Mouse (Mus musculus) induced T-regulatory cell, adult 2 months (primary cell): ENCODE measurements around the gene Susd2.

Experiments
- DNase-seq: peaks from one replicate; pipeline ENCODE4 v3.0.0-alpha.2; 2012; ENCODE audit warnings: low read depth

Susd2 gene

DNA sequence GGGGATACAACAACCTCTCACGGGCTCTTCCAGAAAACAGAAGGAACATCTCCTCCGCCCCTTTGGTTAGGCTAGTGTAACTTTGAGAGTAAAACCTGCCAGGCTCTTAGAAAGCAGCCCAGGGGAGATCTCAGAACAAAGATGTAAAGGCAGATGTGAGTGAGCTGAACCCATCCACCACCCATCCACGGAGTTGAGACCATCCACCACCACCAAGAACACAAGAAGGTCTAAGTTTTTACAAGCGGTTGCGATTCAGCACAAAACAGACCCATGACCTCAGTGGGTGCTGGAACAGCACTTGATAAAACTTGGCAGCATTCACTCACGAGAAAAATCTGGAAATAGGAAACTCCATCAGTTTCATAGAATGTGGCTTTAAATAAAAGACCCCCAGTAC lies 17.9 kb downstream of the Susd2 start:
- no peak for DNase-seq

- peak; percentile 35 for DNase-seq
Observed at GRCm38 (mm10) chr10:75620818-75621217, 23.0 kb downstream of the Susd2 start.

GRCm38 (mm10) chr10:75616044-75616443 lies 27.8 kb downstream of the Susd2 start:
- no peak for DNase-seq

GRCm38 (mm10) chr10:75610486-75610885 lies 33.3 kb downstream of the Susd2 start:
- no peak for DNase-seq

GRCm38 (mm10) chr10:75608975-75609374 lies 34.8 kb downstream of the Susd2 start:
- DNase-seq, result no peak

DNA sequence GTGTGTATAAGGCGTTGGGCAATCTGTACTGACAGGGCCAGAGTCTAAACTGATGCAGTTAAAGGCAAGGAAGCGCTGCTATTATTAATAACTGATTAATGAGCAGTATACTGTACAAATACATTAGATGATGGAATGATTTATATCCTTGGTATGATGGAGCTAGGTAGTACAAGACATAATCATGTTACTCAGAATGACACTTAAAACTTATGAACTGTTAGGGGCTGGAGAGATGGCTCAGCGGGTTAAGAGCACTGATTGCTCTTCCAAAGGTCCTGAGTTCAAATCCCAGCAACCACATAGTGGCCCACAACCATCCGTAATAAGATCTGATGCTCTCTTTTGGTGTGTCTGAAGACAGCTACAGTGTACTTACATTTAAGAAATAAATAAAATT lies 36.6 kb downstream of the Susd2 start:
- no peak for DNase-seq

- peak; percentile 57 for DNase-seq
Observed at GRCm38 (mm10) chr10:75605162-75605846, 38.5 kb downstream of the Susd2 start.

- no peak for DNase-seq
Observed at GRCm38 (mm10) chr10:75600189-75600730, 43.5 kb downstream of the Susd2 start.

- no peak for DNase-seq
Observed at GRCm38 (mm10) chr10:75595981-75596380, 47.8 kb downstream of the Susd2 start.

- DNase-seq, result no peak
Observed at GRCm38 (mm10) chr10:75592585-75592984, 51.2 kb downstream of the Susd2 start.

DNA sequence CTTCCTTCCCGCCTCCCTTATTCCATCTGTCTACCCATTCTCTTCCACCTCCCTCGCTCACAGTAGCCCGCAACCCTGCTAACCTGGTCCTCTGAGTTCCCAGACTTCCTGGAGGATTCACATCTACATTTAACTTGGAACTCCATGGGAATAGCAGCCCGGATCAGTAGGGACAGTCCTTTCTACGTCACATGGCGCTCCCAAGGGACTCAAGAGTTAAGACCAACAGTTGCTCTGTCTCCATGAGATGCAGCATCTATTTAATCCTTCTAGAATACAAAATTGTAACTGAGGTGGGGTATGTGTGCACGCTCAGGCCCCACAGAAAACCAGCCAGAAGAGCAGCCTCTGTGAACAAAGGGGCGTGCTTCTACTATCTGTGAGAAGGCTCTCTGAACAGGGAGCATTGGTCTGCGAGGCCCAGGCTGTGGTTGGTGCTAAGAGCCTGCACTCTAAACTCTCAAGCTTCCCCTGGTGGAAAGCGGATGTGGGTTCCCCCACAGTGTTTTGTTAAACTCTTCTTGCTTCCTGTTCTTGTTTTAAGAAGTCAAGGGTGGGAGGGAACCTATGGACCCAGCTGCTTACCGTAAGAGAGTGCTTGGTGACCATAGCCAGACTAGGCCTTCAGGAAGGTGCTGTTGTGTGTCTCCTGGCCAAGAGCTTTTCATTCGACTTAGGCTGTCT lies 52.5 kb downstream of the Susd2 start:
- DNase-seq, result peak; percentile 94

DNA sequence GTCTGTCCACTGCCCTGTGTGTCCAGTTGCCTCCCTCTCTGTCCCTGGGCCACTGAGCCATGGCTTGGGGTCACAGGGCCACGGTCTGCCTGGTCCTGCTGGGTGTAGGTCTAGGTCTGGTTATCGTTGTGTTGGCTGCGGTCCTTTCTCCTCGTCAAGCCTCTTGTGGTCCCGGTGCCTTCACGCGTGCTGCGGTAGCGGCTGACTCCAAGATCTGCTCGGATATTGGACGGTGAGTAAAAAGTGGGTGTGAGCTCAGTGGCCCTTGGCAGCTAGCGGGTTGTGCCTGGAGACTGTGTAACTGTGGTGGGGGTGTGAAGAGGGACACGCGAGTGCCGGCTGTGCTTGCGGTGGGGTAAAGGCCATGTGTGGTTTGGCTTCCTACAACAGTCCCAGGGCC lies 54.2 kb downstream of the Susd2 start:
- peak; percentile 24 for DNase-seq

- DNase-seq, result no peak
Observed at GRCm38 (mm10) chr10:75589129-75589528, 54.7 kb downstream of the Susd2 start, which contains the start of gene Ggt5. TSS of gene Ggt5 (plus strand) at chr10:75589340.

- no peak for DNase-seq
Observed at GRCm38 (mm10) chr10:75588336-75588735, 55.5 kb downstream of the Susd2 start.

- no peak for DNase-seq
Observed at GRCm38 (mm10) chr10:75587781-75588180, 56.0 kb downstream of the Susd2 start.
